Mouse (Mus musculus) limb, embryonic 10.5 days (tissue): ENCODE measurements around the gene Ofd1. TPM values are rescaled to one million over a fixed set of nuclear protein-coding genes. Genes with fewer than 3 reads are reported as not detected.

Experiments used
- DNase-seq: peaks from one replicate; pipeline ENCODE4 v3.0.0-alpha.2; 2017; ENCODE audit warnings: low spot score
- H3K27ac ChIP-seq: fragments of 300-500 bp; sonication (generic); 2 replicates; pipeline ENCODE4 v1.5.1; 2016; ENCODE audit warnings: mild to moderate bottlenecking
- H3K27me3 ChIP-seq: fragments of 300-500 bp; sonication (generic); 2 replicates; pipeline ENCODE4 v1.6.1; 2016; ENCODE audit warnings: low read depth, mild to moderate bottlenecking; ENCODE audit not compliant: poor library complexity, severe bottlenecking
- H3K36me3 ChIP-seq: fragments of 300-500 bp; sonication (generic); 2 replicates; pipeline ENCODE4 v1.6.1; 2016; ENCODE audit warnings: mild to moderate bottlenecking, moderate library complexity
- H3K4me1 ChIP-seq: fragments of 300-500 bp; sonication (generic); 2 replicates; pipeline ENCODE4 v1.6.1; 2016
- H3K4me3 ChIP-seq: fragments of 300-500 bp; sonication (generic); 2 replicates; pipeline ENCODE4 v1.5.1; 2016; ENCODE audit warnings: mild to moderate bottlenecking, moderate library complexity
- H3K9me3 ChIP-seq: fragments of 300-500 bp; sonication (generic); replicated peaks from 2 replicates; pipeline ENCODE4 v1.6.1; 2016; ENCODE audit warnings: mild to moderate bottlenecking
- whole genome bisulfite sequencing: fragments of 180-500 bp; shearing (Covaris S2); methylation state at CpG from one replicate; pipeline ENCODE4 v1.1.7; 2016; 5-methylcytosine and 5-hydroxymethylcytosine counted together
- polyA plus RNA-seq: library from polyadenylated mRNA; unstranded; fragments of >200 nt; fragmentation: Nextera tagmentation; extraction: Ambion mirVana; gene quantifications from 2 replicates; pipeline ENCODE4 v1.2.1, GENCODE M21; 2016

Gene Ofd1
- polyA plus RNA-seq: 6.7 and 8.6 TPM in 2 replicates

DNA sequence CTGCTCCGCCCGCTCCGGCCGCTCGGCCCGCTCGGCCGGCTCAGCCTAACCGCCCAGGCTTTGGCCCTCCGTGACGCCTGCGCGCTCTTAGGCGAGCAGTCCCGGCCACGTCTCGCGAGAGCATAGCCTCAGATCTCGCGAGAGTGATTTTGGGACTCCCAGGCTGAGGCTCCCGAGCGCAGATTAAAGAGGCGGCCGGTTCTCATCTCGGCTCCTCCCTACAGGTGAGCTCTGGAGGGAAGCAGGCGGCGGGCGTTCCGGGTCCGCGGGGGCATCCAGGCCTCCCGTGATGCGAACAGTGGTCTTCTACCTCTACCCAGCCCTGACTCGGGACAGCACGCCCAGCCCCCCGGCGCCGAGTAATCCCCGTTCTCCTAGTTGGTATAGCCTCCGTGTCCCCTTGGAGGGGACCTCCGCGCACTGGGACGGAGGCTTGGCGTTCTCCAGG is at the start of gene Ofd1:
TSS of gene Ofd1 (minus strand) at position 89 of the 448 bp plus-strand sequence.
- DNase-seq: peak; percentile 83
- no peaks in the 10 kb centered on the region for H3K36me3 ChIP-seq
- peak within 1 kb of the TSS; percentile 64 for H3K4me3 ChIP-seq
- H3K27me3 ChIP-seq: peaks cover 100% of the 10 kb centered on the region
- no peaks in the 10 kb centered on the region for H3K9me3 ChIP-seq
- H3K4me1 ChIP-seq: no peaks in the 10 kb centered on the region; the same call in 1 of the 2 replicates
- peak within 1 kb of the TSS; percentile 89 for H3K27ac ChIP-seq
- WGBS: 7% methylated on average over 43 of the region's 44 CpGs

GRCm38 (mm10) chrX:166479365-166479983 is 39.0 kb upstream of the Ofd1 start, which contains the start of gene Rab9:
Gene Rab9, minus strand, starts transcription at chrX:166479867.
- 11% methylated on average over 36 of the region's 41 CpGs for WGBS
- peak; percentile 90 for DNase-seq
- Histone ChIP-seq H3K9me3 (no peaks in the 10 kb centered on the region), H3K4me3 (peak within 1 kb of the TSS; percentile 63), H3K36me3 (peaks cover 17% of the 10 kb centered on the region), H3K27me3 (peaks cover 86% of the 10 kb centered on the region), H3K27ac (peak within 1 kb of the TSS; percentile 90), H3K4me1 (no peaks in the 10 kb centered on the region)

- Histone ChIP-seq H3K27me3 (peaks cover 88% of the 10 kb centered on the region), H3K4me1 (no peaks in the 10 kb centered on the region), H3K27ac (peak overlapping the region; percentile 90), H3K4me3 (peak overlapping the region; percentile 63), H3K36me3 (peaks cover 17% of the 10 kb centered on the region), H3K9me3 (no peaks in the 10 kb centered on the region)
- DNase-seq: no peak
- WGBS: 18% methylated on average over 28 of the region's 28 CpGs
Measured at GRCm38 (mm10) chrX:166478631-166479364, 38.3 kb upstream of the Ofd1 start.

DNA sequence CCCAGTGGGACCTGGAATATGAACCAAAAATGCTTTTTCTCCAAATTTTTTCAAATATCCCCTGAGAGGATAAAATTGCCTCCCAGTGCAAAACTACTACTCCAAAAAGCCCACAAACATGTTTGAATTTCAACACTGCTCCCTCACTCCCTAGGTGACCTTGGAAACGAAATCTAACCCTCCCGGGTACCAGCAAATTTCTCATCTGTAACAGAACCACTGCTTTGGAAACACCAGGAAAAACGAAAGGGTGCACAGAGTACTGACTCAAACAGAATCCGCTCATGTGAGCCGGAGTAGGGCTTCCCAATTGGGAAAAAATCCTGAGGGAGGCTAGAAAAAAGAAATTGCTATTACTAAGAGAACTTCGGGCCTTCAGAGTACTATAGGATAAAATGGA is 36.9 kb upstream of the Ofd1 start:
- Histone ChIP-seq H3K4me1 (no peaks in the 10 kb centered on the region), H3K27ac (no peak overlapping the region), H3K36me3 (peaks cover 17% of the 10 kb centered on the region), H3K27me3 (peaks cover 88% of the 10 kb centered on the region), H3K4me3 (no peak overlapping the region), H3K9me3 (no peaks in the 10 kb centered on the region)
- 77% methylated on average over 6 of the region's 6 CpGs for WGBS
- no peak for DNase-seq

DNA sequence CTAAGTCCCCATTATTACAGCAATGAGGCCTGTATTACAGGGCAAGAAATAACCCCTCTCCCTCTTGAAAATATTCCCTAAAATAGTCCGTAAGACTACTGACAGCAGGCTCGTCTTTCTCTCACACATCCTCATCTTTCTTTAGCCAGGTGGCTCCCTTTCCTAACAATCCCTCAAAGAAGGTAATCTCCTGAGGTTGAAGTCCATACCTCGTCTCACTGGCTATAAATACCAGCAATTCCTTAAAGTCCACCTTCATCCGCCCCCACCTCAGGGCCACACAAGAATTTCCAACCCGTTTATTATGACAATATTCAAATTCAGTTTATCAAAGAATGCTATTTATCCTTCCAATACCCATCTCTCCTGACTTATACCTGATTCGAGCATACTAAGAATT is 32.1 kb upstream of the Ofd1 start:
- peaks cover 36% of the 10 kb centered on the region for H3K36me3 ChIP-seq

GRCm38 (mm10) chrX:166468321-166468720 is 27.8 kb upstream of the Ofd1 start:
- DNase-seq: no peak
- 95% methylated on average over 7 of the region's 7 CpGs for WGBS
- Histone ChIP-seq H3K9me3 (no peaks in the 10 kb centered on the region), H3K4me1 (peaks cover 7% of the 10 kb centered on the region), H3K27ac (no peak overlapping the region), H3K4me3 (no peak overlapping the region), H3K27me3 (peaks cover 72% of the 10 kb centered on the region), H3K36me3 (peaks cover 19% of the 10 kb centered on the region)

More for the DNA sequence above, 32.1 kb upstream of the Ofd1 start:
- H3K27me3 ChIP-seq: peaks cover 95% of the 10 kb centered on the region
- no peak overlapping the region for H3K27ac ChIP-seq
- no peak overlapping the region for H3K4me3 ChIP-seq
- WGBS: 86% methylated on average over 6 of the region's 6 CpGs
- H3K4me1 ChIP-seq: no peaks in the 10 kb centered on the region
- DNase-seq: no peak
- no peaks in the 10 kb centered on the region for H3K9me3 ChIP-seq

DNA sequence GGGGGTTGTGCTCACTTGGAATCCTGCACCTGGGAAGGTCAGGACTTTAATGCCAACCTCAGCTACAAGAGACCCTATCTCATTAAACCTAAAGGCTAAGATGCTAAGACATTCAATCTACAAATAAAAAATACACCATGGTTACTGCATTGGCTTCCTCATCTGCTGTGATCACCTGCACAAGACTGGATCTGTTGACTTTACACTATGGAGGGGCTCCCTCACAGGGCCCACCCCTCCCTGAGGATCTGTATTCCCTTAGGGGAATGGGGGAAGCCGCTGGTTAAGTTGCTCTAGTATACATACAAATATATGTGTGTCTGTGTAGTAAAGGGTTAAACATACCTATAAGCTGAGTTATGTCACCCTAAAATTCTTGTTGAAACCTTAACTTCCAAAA is 15.0 kb upstream of the Ofd1 start:
- no peak overlapping the region for H3K27ac ChIP-seq
- H3K27me3 ChIP-seq: peaks cover 56% of the 10 kb centered on the region
- H3K9me3 ChIP-seq: no peaks in the 10 kb centered on the region
- 92% methylated on average over 1 of the region's 1 CpGs for WGBS
- no peak overlapping the region for H3K4me3 ChIP-seq
- no peaks in the 10 kb centered on the region for H3K4me1 ChIP-seq
- DNase-seq: no peak
- H3K36me3 ChIP-seq: peaks cover 51% of the 10 kb centered on the region

DNA sequence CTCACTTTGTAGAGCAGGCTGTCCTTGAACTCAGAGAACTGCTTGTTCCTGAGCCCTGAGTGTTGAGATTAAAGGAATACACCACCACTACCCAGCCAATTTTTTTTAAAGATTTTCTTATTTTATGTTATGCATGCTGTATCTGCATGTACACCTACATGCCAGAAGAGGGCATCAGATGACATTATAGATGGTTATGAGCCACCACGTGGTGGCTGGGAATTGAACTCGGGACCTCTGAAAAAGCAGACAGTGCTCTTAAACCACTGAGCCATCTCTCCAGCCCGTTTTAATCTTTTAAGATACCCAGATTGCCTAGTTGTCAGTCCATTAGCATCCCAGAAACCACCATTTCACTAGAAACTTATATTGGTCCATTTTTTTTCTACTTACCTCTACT is 13.8 kb upstream of the Ofd1 start:
- Histone ChIP-seq H3K4me3 (no peak overlapping the region), H3K27ac (no peak overlapping the region), H3K36me3 (peaks cover 47% of the 10 kb centered on the region), H3K27me3 (peaks cover 57% of the 10 kb centered on the region), H3K4me1 (no peaks in the 10 kb centered on the region), H3K9me3 (no peaks in the 10 kb centered on the region)
- 79% methylated on average over 3 of the region's 3 CpGs for WGBS
- no peak for DNase-seq

GRCm38 (mm10) chrX:166453532-166453931 is 13.0 kb upstream of the Ofd1 start:
- no peak for DNase-seq
- Histone ChIP-seq H3K36me3 (peaks cover 43% of the 10 kb centered on the region), H3K4me1 (no peaks in the 10 kb centered on the region), H3K4me3 (no peak overlapping the region), H3K9me3 (no peaks in the 10 kb centered on the region), H3K27ac (no peak overlapping the region), H3K27me3 (peaks cover 59% of the 10 kb centered on the region)
- 87% methylated on average over 6 of the region's 6 CpGs for WGBS

- peaks cover 87% of the 10 kb centered on the region for H3K27me3 ChIP-seq
- no peaks in the 10 kb centered on the region for H3K36me3 ChIP-seq
- WGBS: 88% methylated on average over 3 of the region's 3 CpGs
- no peak for DNase-seq
- no peak overlapping the region for H3K4me3 ChIP-seq
- no peaks in the 10 kb centered on the region for H3K9me3 ChIP-seq
- no peaks in the 10 kb centered on the region for H3K4me1 ChIP-seq
- H3K27ac ChIP-seq: no peak overlapping the region
Measured at GRCm38 (mm10) chrX:166444552-166444951, 4.0 kb upstream of the Ofd1 start.

GRCm38 (mm10) chrX:166440036-166440615 is 378 bp downstream of the Ofd1 start, which contains the start of gene Trappc2:
Gene Trappc2, plus strand, starts transcription at chrX:166440574.
- no peak for DNase-seq
- WGBS: 15% methylated on average over 34 of the region's 36 CpGs
- peaks cover 100% of the 10 kb centered on the region for H3K27me3 ChIP-seq

DNA sequence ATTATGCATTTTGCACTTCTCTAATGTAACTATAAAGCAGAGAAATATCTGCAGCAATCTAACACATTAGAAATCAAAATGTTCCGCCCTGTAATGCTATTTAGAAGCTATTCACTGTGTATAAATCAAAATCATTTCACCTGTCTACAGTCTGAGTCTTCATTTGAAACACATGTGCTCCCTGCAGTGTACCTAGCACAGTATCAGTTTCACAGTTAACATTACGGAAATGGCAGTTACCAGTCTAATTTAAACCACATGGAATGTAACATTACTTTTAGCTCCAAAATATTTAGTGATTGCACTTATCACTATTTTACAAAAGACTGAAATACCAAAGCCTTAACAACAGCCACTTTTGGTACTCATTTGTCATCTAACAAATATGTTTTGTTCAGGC is 5.7 kb downstream of the Ofd1 start:
- Histone ChIP-seq H3K4me3 (no peak overlapping the region), H3K36me3 (peaks cover 2% of the 10 kb centered on the region; the same call in 1 of the 2 replicates), H3K9me3 (no peaks in the 10 kb centered on the region), H3K4me1 (no peaks in the 10 kb centered on the region; the same call in 1 of the 2 replicates), H3K27ac (no peak overlapping the region), H3K27me3 (peaks cover 56% of the 10 kb centered on the region)
- no peak for DNase-seq
- 38% methylated on average over 2 of the region's 2 CpGs for WGBS

More at GRCm38 (mm10) chrX:166440036-166440615, 378 bp downstream of the Ofd1 start, which contains the start of gene Trappc2:
- Histone ChIP-seq H3K36me3 (no peaks in the 10 kb centered on the region), H3K4me1 (no peaks in the 10 kb centered on the region; the same call in 1 of the 2 replicates), H3K27ac (peak within 1 kb of the TSS; percentile 89), H3K4me3 (peak within 1 kb of the TSS; percentile 64), H3K9me3 (no peaks in the 10 kb centered on the region)

GRCm38 (mm10) chrX:166416196-166416595 is 24.3 kb downstream of the Ofd1 start:
- H3K36me3 ChIP-seq: peaks cover 4% of the 10 kb centered on the region; the same call in 1 of the 2 replicates
- no peak for DNase-seq
- no peaks in the 10 kb centered on the region for H3K9me3 ChIP-seq
- H3K27ac ChIP-seq: no peak overlapping the region
- H3K27me3 ChIP-seq: peaks cover 22% of the 10 kb centered on the region
- WGBS: 85% methylated on average over 5 of the region's 6 CpGs
- no peak overlapping the region for H3K4me3 ChIP-seq
- no peaks in the 10 kb centered on the region for H3K4me1 ChIP-seq
